Mouse (Mus musculus) bone marrow, adult 2 months (tissue): ENCODE data around the gene Dagla. TPM values are rescaled to one million over a fixed set of nuclear protein-coding genes. Genes with fewer than 3 reads are reported as not detected.

ENCODE experiments used
- H3K27ac ChIP-seq: fragments of 200-500 bp; 2 replicates; pipeline ENCODE4 v1.5.1; 2012; ENCODE audit warnings: low read depth, mild to moderate bottlenecking, control low read depth, inconsistent platforms, low read length; ENCODE audit not compliant: control insufficient read depth, poor library complexity, insufficient read depth
- H3K4me1 ChIP-seq: fragments of 200-500 bp; 2 replicates; pipeline ENCODE4 v1.6.1; 2011; ENCODE audit warnings: low read length; ENCODE audit not compliant: control insufficient read depth, insufficient read depth
- H3K4me3 ChIP-seq: fragments of 200-500 bp; replicated peaks from 2 replicates; pipeline ENCODE3; 2011; ENCODE audit warnings: mild to moderate bottlenecking, low read depth, low read length, control low read depth; ENCODE audit not compliant: control insufficient read depth
- CTCF ChIP-seq: fragments of 200-500 bp; IDR thresholded peaks from 2 replicates; pipeline ENCODE4 v1.5.1; 2011; ENCODE audit warnings: low read length, control low read depth; ENCODE audit not compliant: control insufficient read depth, insufficient read depth
- POLR2A ChIP-seq: fragments of 200-500 bp; IDR thresholded peaks from 2 replicates; pipeline ENCODE4 v1.6.1; 2011; ENCODE audit warnings: low read depth, mild to moderate bottlenecking, control low read depth, low read length, borderline replicate concordance; ENCODE audit not compliant: control insufficient read depth
- WGBS: fragments of 180-500 bp; shearing (Covaris S2); methylation state at CpG from one replicate; pipeline ENCODE4 v1.1.7; 2018; 5-methylcytosine and 5-hydroxymethylcytosine counted together
- polyA plus RNA-seq: library from polyadenylated mRNA; stranded (reverse); fragments of >200 nt; gene quantifications from 2 replicates; pipeline ENCODE4 v1.2.4, GENCODE M21; 2011; ENCODE audit warnings: low replicate concordance; ENCODE audit not compliant: missing spikeins, insufficient read depth, insufficient read length

Dagla gene
- polyA plus RNA-seq, 1 experiment: not detected

DNA sequence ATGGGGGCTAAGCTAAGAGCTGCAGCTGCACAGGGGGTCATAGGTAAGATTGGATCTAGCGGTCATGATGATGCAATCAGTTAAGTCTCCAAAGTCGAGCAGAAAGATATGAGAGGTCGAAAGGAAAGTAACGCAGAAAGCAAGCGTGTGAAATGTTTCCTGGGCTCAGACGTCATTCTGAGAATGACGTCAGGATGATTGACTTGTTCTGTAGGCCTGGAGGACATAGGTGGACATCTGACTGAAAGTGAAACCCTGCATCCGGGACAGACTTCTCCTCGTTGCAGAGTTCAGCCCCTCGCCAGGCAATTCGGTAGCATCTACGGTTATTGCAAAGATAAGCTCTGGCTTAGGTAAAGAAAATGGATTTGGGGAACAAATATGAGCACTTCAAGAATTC lies 963 bp upstream of the Dagla start:
- H3K4me1 ChIP-seq: peaks cover 2% of the 10 kb centered on the region
- no peak for TF ChIP-seq POLR2A
- WGBS: 39% methylated on average over 12 of the region's 12 CpGs
- H3K27ac ChIP-seq: no peak overlapping the region
- no peak overlapping the region for H3K4me3 ChIP-seq

DNA sequence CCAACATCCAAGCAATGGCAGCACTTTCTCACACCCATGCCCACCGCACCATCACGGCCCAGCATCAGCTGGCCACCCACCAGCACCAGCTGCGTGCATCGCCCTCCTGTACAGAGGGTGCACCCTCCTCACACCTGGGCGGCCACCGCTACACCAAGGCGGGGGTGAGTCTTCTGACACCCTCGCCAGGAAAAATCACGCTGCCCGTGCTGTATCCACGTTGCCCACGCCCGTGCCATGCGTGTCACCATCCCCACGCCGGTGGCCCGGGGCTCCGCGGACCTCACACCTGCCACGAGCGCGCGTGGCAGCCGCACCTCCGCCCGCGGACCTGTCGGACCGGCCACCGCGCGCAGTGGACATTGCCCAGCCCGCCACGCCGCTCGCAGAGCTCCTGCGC lies 282 bp downstream of the Dagla start:
- WGBS: 12% methylated on average over 37 of the region's 37 CpGs
- no peak for TF ChIP-seq CTCF
- TF ChIP-seq POLR2A: no peak

DNA sequence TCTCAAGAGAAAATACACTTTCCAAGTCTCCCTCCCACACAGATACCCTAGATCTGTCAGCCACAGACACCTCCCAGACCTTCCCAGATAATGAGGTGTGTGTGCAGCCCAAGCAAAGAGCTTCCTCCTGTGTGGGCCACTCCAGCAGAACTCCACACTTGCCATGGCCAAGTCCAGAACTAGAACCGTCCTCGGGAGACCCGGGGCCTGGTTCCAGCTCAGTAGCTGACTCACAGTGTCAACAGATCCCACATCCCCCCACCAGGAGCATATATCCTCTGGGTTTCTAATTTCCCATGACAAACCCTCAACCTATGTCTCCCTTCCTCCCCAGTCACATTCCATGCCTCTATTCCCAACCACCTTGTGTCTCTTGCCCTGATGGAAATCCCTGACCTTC lies 1.8 kb downstream of the Dagla start:
- WGBS: 68% methylated on average over 3 of the region's 3 CpGs
- Histone ChIP-seq H3K4me3 (no peak overlapping the region), H3K27ac (no peak overlapping the region), H3K4me1 (peaks cover 2% of the 10 kb centered on the region)
- TF ChIP-seq CTCF (no peak), POLR2A (no peak)

More for the DNA sequence above, 282 bp downstream of the Dagla start:
- Histone ChIP-seq H3K27ac (no peak overlapping the region), H3K4me1 (peaks cover 2% of the 10 kb centered on the region), H3K4me3 (peak overlapping the region; percentile 9)

DNA sequence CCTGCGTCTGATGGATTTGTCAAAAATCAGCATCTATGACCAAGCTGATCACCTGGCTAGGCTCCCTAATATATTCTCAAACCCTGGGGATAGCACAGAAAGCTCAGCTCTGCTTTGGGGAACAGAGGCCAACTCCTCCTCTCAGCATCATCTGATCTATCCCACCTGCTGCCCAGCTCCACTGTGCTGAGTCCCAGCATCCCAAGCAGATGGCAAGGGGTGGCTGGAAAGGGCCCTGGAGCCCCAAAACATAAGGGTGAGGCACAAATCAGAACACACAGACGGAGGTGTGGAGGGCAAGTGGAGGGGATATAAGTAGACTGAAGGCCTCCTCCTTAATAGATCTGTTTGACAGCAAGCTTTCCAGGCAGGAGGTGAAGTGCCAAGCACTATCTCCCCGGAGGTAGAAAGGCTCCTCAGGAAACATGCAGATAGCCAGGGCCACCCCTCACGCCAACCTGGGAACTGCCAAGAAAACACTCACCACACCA lies 2.8 kb downstream of the Dagla start:
- H3K27ac ChIP-seq: no peak overlapping the region
- TF ChIP-seq CTCF (no peak), POLR2A (no peak)
- H3K4me3 ChIP-seq: no peak overlapping the region
- H3K4me1 ChIP-seq: peaks cover 2% of the 10 kb centered on the region
- 74% methylated on average over 4 of the region's 4 CpGs for WGBS

DNA sequence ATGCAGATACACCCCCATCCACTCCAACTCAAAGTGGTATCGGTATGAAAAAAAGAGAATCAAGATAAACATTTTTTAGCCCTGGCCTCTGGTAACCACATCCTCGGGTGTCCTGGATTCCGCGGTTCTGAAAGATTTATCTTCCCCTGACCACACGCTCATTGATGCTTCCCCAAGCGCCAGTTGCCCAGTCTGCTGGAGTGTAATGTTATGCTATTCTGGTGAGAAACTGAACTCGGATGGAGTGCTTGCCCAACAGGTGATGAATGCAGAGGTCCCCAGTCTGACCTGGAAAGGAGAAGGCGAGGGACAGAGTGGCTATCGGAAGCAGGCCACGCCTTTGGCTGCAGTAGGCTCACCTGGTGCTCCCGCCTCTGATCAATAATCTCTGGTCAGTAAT lies 3.4 kb downstream of the Dagla start:
- Histone ChIP-seq H3K4me1 (peaks cover 2% of the 10 kb centered on the region), H3K27ac (no peak overlapping the region), H3K4me3 (no peak overlapping the region)
- WGBS: 21% methylated on average over 11 of the region's 11 CpGs
- TF ChIP-seq CTCF (no peak), POLR2A (no peak)

DNA sequence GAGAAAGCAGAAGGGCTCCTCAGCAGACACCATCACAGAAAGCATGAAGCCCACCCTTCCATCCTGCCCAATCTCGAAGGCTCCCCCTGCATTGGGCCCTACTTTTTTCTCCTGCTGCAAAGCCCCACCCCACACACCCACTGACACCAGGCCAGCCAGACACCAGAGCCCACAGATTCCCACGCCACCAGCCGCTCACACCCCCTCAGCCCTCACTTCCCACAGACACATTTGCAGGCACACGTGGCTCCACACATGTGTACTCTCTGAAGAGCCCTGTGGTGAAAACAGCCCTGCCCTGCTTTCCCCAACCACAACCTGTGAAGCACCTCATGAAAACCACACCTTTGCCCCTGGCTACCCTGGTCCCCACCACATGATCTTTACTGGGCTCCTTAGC lies 3.9 kb downstream of the Dagla start:
- Histone ChIP-seq H3K4me1 (peaks cover 2% of the 10 kb centered on the region), H3K4me3 (no peak overlapping the region), H3K27ac (no peak overlapping the region)
- WGBS: 23% methylated on average over 4 of the region's 4 CpGs
- TF ChIP-seq CTCF (no peak), POLR2A (no peak)

DNA sequence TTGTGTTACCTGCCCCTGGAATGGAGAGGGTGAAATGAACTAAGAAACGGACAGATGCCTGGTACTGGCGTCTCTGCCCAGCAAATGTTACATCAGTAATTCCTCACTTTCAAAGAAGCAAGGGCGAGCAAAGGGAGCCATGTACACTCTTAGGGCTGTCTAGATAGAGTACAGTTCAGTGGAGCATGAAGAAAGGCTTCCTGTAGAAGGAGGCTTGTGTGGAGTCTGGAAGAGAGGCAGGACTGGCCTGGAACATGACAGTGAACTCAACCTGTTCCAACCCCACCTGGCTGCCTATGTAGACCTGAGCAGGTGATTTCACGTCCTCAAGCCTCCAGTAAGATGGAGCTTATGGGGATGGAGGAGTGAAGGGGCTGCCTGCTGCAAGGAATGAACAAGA lies 6.4 kb downstream of the Dagla start:
- 73% methylated on average over 4 of the region's 4 CpGs for WGBS
- Histone ChIP-seq H3K4me3 (no peak overlapping the region), H3K4me1 (no peaks in the 10 kb centered on the region), H3K27ac (no peak overlapping the region)
- TF ChIP-seq POLR2A: no peak
- TF ChIP-seq CTCF: no peak

DNA sequence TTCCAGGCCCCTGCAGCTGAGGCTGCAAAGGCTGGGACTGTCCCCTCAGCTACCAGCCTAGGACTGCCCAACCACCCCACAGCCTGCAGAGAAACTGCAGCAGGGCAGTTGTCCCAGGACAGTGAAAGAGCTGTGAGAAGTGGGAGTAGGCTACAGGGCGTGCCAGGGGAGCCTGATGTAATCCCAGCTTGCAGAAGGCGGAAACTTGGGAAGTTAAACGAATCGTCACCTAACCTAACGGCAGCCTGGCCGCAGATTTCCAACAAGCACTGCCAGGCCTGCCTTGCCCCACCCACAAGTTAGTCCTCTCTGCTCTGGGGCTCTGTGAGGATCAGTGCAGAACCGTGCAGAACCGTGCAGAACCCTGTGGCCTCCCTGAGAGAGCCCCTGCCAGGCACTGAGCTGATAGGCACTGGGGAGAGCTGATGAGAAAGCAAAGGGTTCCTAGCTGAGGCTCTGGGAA lies 7.6 kb downstream of the Dagla start:
- Histone ChIP-seq H3K4me3 (no peak overlapping the region), H3K27ac (no peak overlapping the region), H3K4me1 (no peaks in the 10 kb centered on the region)
- TF ChIP-seq CTCF: no peak
- TF ChIP-seq POLR2A: no peak
- WGBS: 69% methylated on average over 8 of the region's 8 CpGs

DNA sequence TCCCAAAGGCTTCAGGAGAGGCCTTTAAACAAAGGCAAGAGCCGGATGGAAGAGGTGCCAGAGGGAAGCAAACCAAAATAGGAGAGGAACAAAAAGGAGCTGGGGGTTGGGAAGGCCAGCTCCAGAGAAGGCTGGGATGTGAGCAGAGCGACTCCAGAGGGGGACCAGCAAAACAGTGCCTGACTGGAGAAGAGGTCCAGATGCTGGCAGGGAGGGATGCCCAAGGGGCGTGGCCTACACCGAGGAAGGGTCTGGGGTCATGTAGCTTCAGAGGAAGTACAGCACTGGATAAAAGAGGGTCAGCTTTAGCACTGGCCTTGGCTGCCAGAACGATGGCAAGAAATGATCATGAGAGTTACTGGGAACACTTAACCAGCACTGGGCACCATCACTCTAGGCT lies 8.4 kb downstream of the Dagla start:
- no peak for TF ChIP-seq POLR2A
- TF ChIP-seq CTCF: no peak
- H3K27ac ChIP-seq: no peak overlapping the region
- H3K4me1 ChIP-seq: no peaks in the 10 kb centered on the region
- WGBS: 62% methylated on average over 5 of the region's 5 CpGs
- H3K4me3 ChIP-seq: no peak overlapping the region
